Mouse (Mus musculus) heart, postnatal 0 days (tissue): ENCODE measurements at regions not wholly inside any gene's neighbourhood (a gene's known extent, or its start where the extent isn't known, plus 50 kb on each side); places are given as distances from the start of the nearest gene placed in this dataset.

Experiments
- ATAC-seq: fragments of 200-750 bp; cut with Nextera tagmentation; 2 replicates; pipeline ENCODE4 v1.8.0; 2017; ENCODE audit warnings: low read depth, moderate number of reproducible peaks, moderate library complexity; ENCODE audit not compliant: insufficient read depth
- DNase-seq: peaks from one replicate; pipeline ENCODE4 v3.0.0-alpha.2; 2016; ENCODE audit warnings: low spot score
- H3K27ac ChIP-seq: fragments of 300-500 bp; sonication (generic); 2 replicates; pipeline ENCODE4 v1.5.1; 2014; ENCODE audit warnings: low read depth, mild to moderate bottlenecking
- H3K27me3 ChIP-seq: fragments of 300-500 bp; sonication (generic); 2 replicates; pipeline ENCODE4 v1.6.1; 2014; ENCODE audit warnings: low read length, mixed read lengths; ENCODE audit not compliant: control insufficient read depth, insufficient read depth
- H3K36me3 ChIP-seq: fragments of 300-500 bp; sonication (generic); replicated peaks from 2 replicates; pipeline ENCODE4 v1.6.1; 2014; ENCODE audit warnings: low read length, mixed read lengths; ENCODE audit not compliant: control insufficient read depth, insufficient read depth
- H3K4me1 ChIP-seq: fragments of 300-500 bp; sonication (generic); 2 replicates; pipeline ENCODE4 v1.6.1; 2014; ENCODE audit warnings: antibody characterized with exemption; ENCODE audit not compliant: control insufficient read depth, insufficient read depth
- H3K4me2 ChIP-seq: fragments of 300-500 bp; sonication (generic); 2 replicates; pipeline ENCODE4 v1.6.1; 2014; ENCODE audit warnings: low read depth, mild to moderate bottlenecking, low read length, moderate library complexity
- H3K4me3 ChIP-seq: fragments of 300-500 bp; sonication (generic); 2 replicates; pipeline ENCODE4 v1.5.1; 2014; ENCODE audit warnings: low read depth, low read length
- H3K9ac ChIP-seq: fragments of 300-500 bp; sonication (generic); replicated peaks from 2 replicates; pipeline ENCODE4 v1.6.1; 2014; ENCODE audit warnings: low read depth, low read length, mixed read lengths
- H3K9me3 ChIP-seq: fragments of 300-500 bp; sonication (generic); replicated peaks from 2 replicates; pipeline ENCODE4 v1.6.1; 2016; ENCODE audit warnings: low read length; ENCODE audit not compliant: control insufficient read depth
- CTCF ChIP-seq: IDR thresholded peaks from 2 replicates; pipeline ENCODE4 v1.5.1; 2016; ENCODE audit warnings: antibody characterized with exemption, control low read depth, low read depth
- EP300 ChIP-seq: IDR thresholded peaks from 2 replicates; pipeline ENCODE4 v1.6.1; 2016; ENCODE audit warnings: antibody characterized with exemption, low read depth
- WGBS: fragments of 180-500 bp; shearing (Covaris S2); extraction: QIAGEN DNeasy Blood & Tissue Kit; methylation state at CpG from one replicate; pipeline ENCODE4 v1.1.7; 2014; 5-methylcytosine and 5-hydroxymethylcytosine counted together

- Histone ChIP-seq H3K27ac (no peak overlapping the region), H3K27me3 (no peaks in the 10 kb centered on the region), H3K4me1 (no peaks in the 10 kb centered on the region), H3K9me3 (no peaks in the 10 kb centered on the region), H3K9ac (no peak overlapping the region), H3K4me3 (no peak overlapping the region), H3K36me3 (no peaks in the 10 kb centered on the region), H3K4me2 (no peak overlapping the region)
- TF ChIP-seq EP300 = no peak
- TF ChIP-seq CTCF = peak; percentile 73
- WGBS = 0% methylated on average over 2 of the region's 2 CpGs
- ATAC-seq = peak; percentile 84
- DNase-seq = peak; percentile 67
These were observed 66.4 kb upstream of the Htr1a start for GRCm38 (mm10) chr13:105377038-105377437.

- no peak for ATAC-seq
- 80% methylated on average over 9 of the region's 9 CpGs for WGBS
- Histone ChIP-seq H3K9ac (no peak overlapping the region), H3K27me3 (no peaks in the 10 kb centered on the region), H3K9me3 (no peaks in the 10 kb centered on the region), H3K4me1 (no peaks in the 10 kb centered on the region), H3K4me3 (no peak overlapping the region), H3K36me3 (no peaks in the 10 kb centered on the region), H3K4me2 (no peak overlapping the region), H3K27ac (no peak overlapping the region)
- DNase-seq = no peak
- TF ChIP-seq CTCF (no peak), EP300 (no peak)
These were observed 64.9 kb upstream of the Htr1a start for GRCm38 (mm10) chr13:105378587-105378986.

GRCm38 (mm10) chr13:105387016-105387772 is 56.2 kb upstream of the Htr1a start:
- H3K4me3 ChIP-seq = no peak overlapping the region
- H3K9ac ChIP-seq = no peak overlapping the region
- no peaks in the 10 kb centered on the region for H3K9me3 ChIP-seq
- H3K27me3 ChIP-seq = no peaks in the 10 kb centered on the region
- DNase-seq (no peak), ATAC-seq (no peak)
- no peaks in the 10 kb centered on the region for H3K36me3 ChIP-seq
- TF ChIP-seq CTCF (no peak), EP300 (no peak)
- H3K4me1 ChIP-seq = no peaks in the 10 kb centered on the region
- WGBS = 46% methylated on average over 4 of the region's 4 CpGs
- H3K27ac ChIP-seq = no peak overlapping the region
- no peak overlapping the region for H3K4me2 ChIP-seq
